Mouse (Mus musculus) kidney, embryonic 15.5 days (tissue): ENCODE measurements around the gene Zmynd10. TPM values are rescaled to one million over a fixed set of nuclear protein-coding genes. Genes with fewer than 3 reads are reported as not detected.

Experiments
- ATAC-seq: fragments of 200-750 bp; cut with Nextera tagmentation; replicated peaks from 2 replicates; pipeline ENCODE4 v1.8.0; 2017; ENCODE audit warnings: moderate TSS enrichment; ENCODE audit not compliant: low FRiP score
- H3K27ac ChIP-seq: fragments of 300-500 bp; sonication (generic); 2 replicates; pipeline ENCODE4 v1.5.1; 2015; ENCODE audit warnings: mild to moderate bottlenecking, inconsistent platforms
- H3K27me3 ChIP-seq: fragments of 300-500 bp; sonication (generic); 2 replicates; pipeline ENCODE4 v1.6.1; 2015; ENCODE audit warnings: inconsistent platforms
- H3K36me3 ChIP-seq: fragments of 300-500 bp; sonication (generic); 2 replicates; pipeline ENCODE4 v1.6.1; 2015; ENCODE audit warnings: inconsistent platforms
- H3K4me1 ChIP-seq: fragments of 300-500 bp; sonication (generic); 2 replicates; pipeline ENCODE4 v1.6.1; 2015; ENCODE audit warnings: inconsistent platforms
- H3K4me2 ChIP-seq: fragments of 300-500 bp; sonication (generic); 2 replicates; pipeline ENCODE4 v1.6.1; 2015; ENCODE audit warnings: moderate library complexity, mild to moderate bottlenecking, inconsistent platforms
- H3K4me3 ChIP-seq: fragments of 300-500 bp; sonication (generic); replicated peaks from 2 replicates; pipeline ENCODE4 v1.5.1; 2015; ENCODE audit warnings: mild to moderate bottlenecking, inconsistent platforms
- H3K9ac ChIP-seq: fragments of 300-500 bp; sonication (generic); 2 replicates; pipeline ENCODE4 v1.6.1; 2015; ENCODE audit warnings: mild to moderate bottlenecking, inconsistent platforms
- H3K9me3 ChIP-seq: fragments of 300-500 bp; sonication (generic); replicated peaks from 2 replicates; pipeline ENCODE4 v1.6.1; 2016; ENCODE audit warnings: inconsistent platforms
- WGBS: fragments of 180-500 bp; shearing (Covaris S2); methylation state at CpG from one replicate; pipeline ENCODE4 v1.1.7; 2015; ENCODE audit warnings: mixed read lengths; 5-methylcytosine and 5-hydroxymethylcytosine counted together
- polyA plus RNA-seq: library from polyadenylated mRNA; unstranded; fragments of >200 nt; fragmentation: Nextera tagmentation; extraction: Ambion mirVana; gene quantifications from 2 replicates; pipeline ENCODE4 v1.2.1, GENCODE M21; 2015

Gene Zmynd10
- polyA plus RNA-seq, 1 experiment from 2014 or later = 2.9 TPM

GRCm38 (mm10) chr9:107575579-107576356 lies 28.7 kb downstream of the Zmynd10 start:
- Histone ChIP-seq H3K4me2 (peak overlapping the region; percentile 60; the same call in 1 of the 2 replicates), H3K4me1 (peaks cover 52% of the 10 kb centered on the region)
- WGBS = 75% methylated on average over 14 of the region's 14 CpGs

GRCm38 (mm10) chr9:107576357-107577107 lies 29.4 kb downstream of the Zmynd10 start, which contains the start of gene Hyal1:
TSS of gene Hyal1 (plus strand) at chr9:107576927.
- no peaks in the 10 kb centered on the region for H3K9me3 ChIP-seq
- H3K9ac ChIP-seq = peak within 1 kb of the TSS; percentile 38; the same call in 1 of the 2 replicates
- 21% methylated on average over 16 of the region's 16 CpGs for WGBS
- H3K4me1 ChIP-seq = peaks cover 51% of the 10 kb centered on the region
- H3K4me2 ChIP-seq = peak within 1 kb of the TSS; percentile 60
- H3K27me3 ChIP-seq = no peaks in the 10 kb centered on the region
- peak; percentile 76 for ATAC-seq
- H3K27ac ChIP-seq = peak within 1 kb of the TSS; percentile 76
- peaks cover 33% of the 10 kb centered on the region for H3K36me3 ChIP-seq
- H3K4me3 ChIP-seq = peak within 1 kb of the TSS; percentile 42

More at GRCm38 (mm10) chr9:107575579-107576356, 28.7 kb downstream of the Zmynd10 start:
- Histone ChIP-seq H3K36me3 (peaks cover 40% of the 10 kb centered on the region), H3K9ac (no peak overlapping the region), H3K4me3 (no peak overlapping the region), H3K9me3 (no peaks in the 10 kb centered on the region), H3K27ac (peak overlapping the region; percentile 76), H3K27me3 (no peaks in the 10 kb centered on the region)
- no peak for ATAC-seq

- H3K4me2 ChIP-seq = 0 out of 2 replicates have a peak overlapping the region, but pooled peaks have one; percentile 60
These were observed 30.8 kb downstream of the Zmynd10 start for GRCm38 (mm10) chr9:107577871-107578270.

GRCm38 (mm10) chr9:107578587-107578986 lies 31.5 kb downstream of the Zmynd10 start, which contains the start of gene Naa80:
TSS of gene Naa80 (plus strand) at chr9:107578887.
- Histone ChIP-seq H3K4me3 (peak within 1 kb of the TSS; percentile 71; the same call in 1 of the 2 replicates), H3K36me3 (peaks cover 22% of the 10 kb centered on the region), H3K27me3 (no peaks in the 10 kb centered on the region), H3K4me1 (peaks cover 55% of the 10 kb centered on the region), H3K9me3 (no peaks in the 10 kb centered on the region), H3K9ac (no peak within 1 kb of the TSS), H3K27ac (peak within 1 kb of the TSS; percentile 96), H3K4me2 (peak within 1 kb of the TSS; percentile 93; the same call in 1 of the 2 replicates)
- ATAC-seq = no peak
- WGBS = 80% methylated on average over 3 of the region's 3 CpGs

More at GRCm38 (mm10) chr9:107577871-107578270, 30.8 kb downstream of the Zmynd10 start:
- Histone ChIP-seq H3K4me3 (no peak overlapping the region), H3K4me1 (peaks cover 55% of the 10 kb centered on the region), H3K27ac (no peak overlapping the region), H3K27me3 (no peaks in the 10 kb centered on the region), H3K36me3 (peaks cover 22% of the 10 kb centered on the region), H3K9ac (no peak overlapping the region), H3K9me3 (no peaks in the 10 kb centered on the region)
- ATAC-seq = no peak
- WGBS = 92% methylated on average over 10 of the region's 10 CpGs

- no peak overlapping the region for H3K9ac ChIP-seq
- peak overlapping the region; percentile 93; the same call in 1 of the 2 replicates for H3K4me2 ChIP-seq
- peaks cover 55% of the 10 kb centered on the region for H3K4me1 ChIP-seq
- no peak for ATAC-seq
- 95% methylated on average over 14 of the region's 14 CpGs for WGBS
- no peaks in the 10 kb centered on the region for H3K9me3 ChIP-seq
- peak overlapping the region; percentile 96 for H3K27ac ChIP-seq
- peaks cover 24% of the 10 kb centered on the region for H3K36me3 ChIP-seq
- H3K4me3 ChIP-seq = peak overlapping the region; percentile 71; the same call in 1 of the 2 replicates
- no peaks in the 10 kb centered on the region for H3K27me3 ChIP-seq
These were observed 32.2 kb downstream of the Zmynd10 start for GRCm38 (mm10) chr9:107579023-107579900.

- WGBS = under 1% methylated on average over 32 of the region's 32 CpGs
- no peaks in the 10 kb centered on the region for H3K27me3 ChIP-seq
- peaks cover 21% of the 10 kb centered on the region for H3K36me3 ChIP-seq
- peak within 1 kb of the TSS; percentile 71 for H3K4me3 ChIP-seq
- H3K4me1 ChIP-seq = peaks cover 52% of the 10 kb centered on the region
- H3K9me3 ChIP-seq = no peaks in the 10 kb centered on the region
- H3K27ac ChIP-seq = peak within 1 kb of the TSS; percentile 96
- peak; percentile 68 for ATAC-seq
- peak within 1 kb of the TSS; percentile 93 for H3K4me2 ChIP-seq
- H3K9ac ChIP-seq = peak within 1 kb of the TSS; percentile 73
These were observed 33.6 kb downstream of the Zmynd10 start, which contains the start of gene Hyal3 for GRCm38 (mm10) chr9:107580501-107581317. TSS of gene Hyal3 (plus strand) at chr9:107580818.

GRCm38 (mm10) chr9:107581584-107581983 lies 34.5 kb downstream of the Zmynd10 start:
- no peak for ATAC-seq
- Histone ChIP-seq H3K4me1 (peaks cover 43% of the 10 kb centered on the region), H3K9me3 (no peaks in the 10 kb centered on the region), H3K27me3 (no peaks in the 10 kb centered on the region), H3K4me3 (peak overlapping the region; percentile 71), H3K27ac (peak overlapping the region; percentile 96), H3K9ac (peak overlapping the region; percentile 73), H3K36me3 (peaks cover 21% of the 10 kb centered on the region), H3K4me2 (peak overlapping the region; percentile 93)
- WGBS = 75% methylated on average over 4 of the region's 4 CpGs

- ATAC-seq = no peak
- no peaks in the 10 kb centered on the region for H3K27me3 ChIP-seq
- peaks cover 39% of the 10 kb centered on the region for H3K4me1 ChIP-seq
- H3K4me2 ChIP-seq = 0 out of 2 replicates have a peak overlapping the region, but pooled peaks have one; percentile 93
- no peak overlapping the region for H3K4me3 ChIP-seq
- H3K27ac ChIP-seq = no peak overlapping the region
- no peaks in the 10 kb centered on the region for H3K9me3 ChIP-seq
- peaks cover 21% of the 10 kb centered on the region for H3K36me3 ChIP-seq
- whole genome bisulfite sequencing = 92% methylated on average over 7 of the region's 7 CpGs
- no peak overlapping the region for H3K9ac ChIP-seq
These were observed 35.5 kb downstream of the Zmynd10 start for GRCm38 (mm10) chr9:107582509-107583062.

- no peak overlapping the region for H3K4me3 ChIP-seq
- H3K9me3 ChIP-seq = no peaks in the 10 kb centered on the region
- ATAC-seq = no peak
- WGBS = 92% methylated on average over 14 of the region's 14 CpGs
- H3K27me3 ChIP-seq = no peaks in the 10 kb centered on the region
- H3K36me3 ChIP-seq = peaks cover 21% of the 10 kb centered on the region
- H3K27ac ChIP-seq = no peak overlapping the region
- H3K4me1 ChIP-seq = peaks cover 36% of the 10 kb centered on the region
- no peak overlapping the region for H3K9ac ChIP-seq
- H3K4me2 ChIP-seq = no peak overlapping the region
These were observed 36.1 kb downstream of the Zmynd10 start for GRCm38 (mm10) chr9:107583174-107583573.

GRCm38 (mm10) chr9:107586504-107586903 lies 39.4 kb downstream of the Zmynd10 start:
- peaks cover 40% of the 10 kb centered on the region for H3K36me3 ChIP-seq
- no peak for ATAC-seq
- H3K9ac ChIP-seq = no peak overlapping the region
- peaks cover 31% of the 10 kb centered on the region for H3K4me1 ChIP-seq
- WGBS = 91% methylated on average over 5 of the region's 5 CpGs
- no peak overlapping the region for H3K4me3 ChIP-seq
- H3K27ac ChIP-seq = no peak overlapping the region
- H3K9me3 ChIP-seq = no peaks in the 10 kb centered on the region
- H3K4me2 ChIP-seq = no peak overlapping the region
- no peaks in the 10 kb centered on the region for H3K27me3 ChIP-seq
